Mouse (Mus musculus): Measurements from ENCODE around the gene Tex26.

Tex26 gene

DNA sequence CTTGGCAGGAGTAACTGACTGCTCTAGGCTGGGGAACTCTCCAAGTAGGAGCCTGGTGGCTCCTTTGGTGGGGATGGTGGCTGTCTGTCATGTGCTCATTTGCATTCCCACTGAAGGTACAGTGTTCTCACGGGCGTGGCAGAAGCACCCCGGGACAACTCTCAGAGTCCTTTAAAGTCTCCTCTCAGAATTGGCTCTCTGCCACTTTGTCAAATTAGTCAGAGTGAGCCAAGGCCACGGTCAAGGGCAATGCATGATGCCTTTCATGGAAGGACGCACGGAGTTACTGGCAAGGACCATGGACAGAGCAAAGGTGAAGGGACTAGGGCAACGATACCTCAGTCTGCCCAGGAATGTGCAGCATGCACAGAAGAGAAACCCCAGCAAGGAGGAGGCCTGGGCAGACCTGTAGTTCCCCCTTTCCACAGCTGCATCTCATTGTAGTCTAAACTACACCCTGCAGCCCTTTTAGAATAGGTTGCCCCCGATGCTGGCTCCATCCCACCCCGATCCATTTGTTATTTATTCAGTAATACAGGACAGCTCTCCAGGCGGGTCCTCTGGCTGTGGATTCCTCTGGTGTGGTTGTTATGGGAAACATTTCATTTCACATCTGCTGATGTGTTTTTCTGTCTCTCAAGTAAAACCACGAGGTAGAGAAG, 49.0 kb downstream of the Tex26 start:
- DNase-seq (ENCODE audit: extremely low read depth, low read depth) = no peak

DNA sequence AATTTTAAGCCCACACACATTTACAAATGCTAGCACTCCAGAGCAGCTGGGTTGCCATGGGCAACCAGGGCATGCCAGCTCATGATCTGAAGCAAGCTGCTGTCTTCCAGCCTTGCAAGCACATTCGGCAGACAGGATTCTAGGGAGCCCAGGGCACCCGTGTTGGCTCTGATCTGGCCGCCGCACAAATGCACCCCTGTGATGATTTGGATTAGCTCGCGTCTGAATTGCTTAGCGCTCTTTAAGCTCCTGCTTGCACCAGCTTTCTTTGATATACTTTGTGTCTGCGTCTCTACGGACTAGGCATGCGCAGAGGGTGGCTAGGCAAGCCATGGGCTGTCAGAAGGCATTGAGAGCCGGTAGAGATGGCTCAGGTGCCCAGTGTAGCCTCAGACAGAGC, 49.7 kb downstream of the Tex26 start:
- no peak for DNase-seq (ENCODE audit: extremely low read depth, low read depth)

DNA sequence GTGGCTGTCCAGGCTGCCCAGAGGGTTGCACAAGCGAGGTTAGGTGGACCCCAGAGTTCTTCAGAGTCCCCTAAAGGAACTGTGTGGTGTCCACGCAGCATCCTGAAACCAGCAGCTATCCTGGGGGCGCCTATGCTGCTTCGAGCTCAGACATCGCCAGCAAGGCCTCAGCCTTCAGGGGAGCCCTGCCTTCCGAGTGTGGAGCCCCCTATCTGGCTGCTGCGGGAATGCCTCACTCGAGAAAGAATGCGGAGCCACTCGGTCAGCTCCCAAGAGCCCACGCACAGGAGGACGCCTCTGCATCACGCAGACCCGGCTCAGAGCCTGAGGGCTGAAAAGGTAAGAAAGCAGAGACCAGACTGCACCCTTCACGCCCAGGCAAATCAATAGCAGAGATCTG, 50.8 kb downstream of the Tex26 start:
- DNase-seq (ENCODE audit: extremely low read depth, low read depth) = no peak

DNA sequence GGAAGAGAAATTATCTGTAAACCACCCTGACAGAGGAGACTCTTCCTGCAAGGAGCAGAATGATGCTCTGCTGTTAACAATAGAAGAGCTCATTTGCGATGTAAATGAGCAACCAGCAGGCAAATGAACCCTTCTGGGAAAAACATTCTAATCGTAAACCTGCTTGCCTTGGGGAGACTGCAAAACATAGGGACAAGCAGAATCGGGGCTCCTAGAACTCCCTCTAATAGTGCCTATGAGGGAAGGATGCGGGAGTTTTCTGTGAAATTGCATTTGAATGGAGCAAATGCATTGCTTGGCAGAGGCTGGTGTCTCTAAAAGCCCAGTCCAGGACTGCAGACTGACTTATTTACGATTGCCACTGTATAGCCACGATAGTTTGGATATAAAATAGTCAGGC, 56.2 kb downstream of the Tex26 start:
- DNase-seq (ENCODE audit: extremely low read depth, low read depth) = no peak

DNA sequence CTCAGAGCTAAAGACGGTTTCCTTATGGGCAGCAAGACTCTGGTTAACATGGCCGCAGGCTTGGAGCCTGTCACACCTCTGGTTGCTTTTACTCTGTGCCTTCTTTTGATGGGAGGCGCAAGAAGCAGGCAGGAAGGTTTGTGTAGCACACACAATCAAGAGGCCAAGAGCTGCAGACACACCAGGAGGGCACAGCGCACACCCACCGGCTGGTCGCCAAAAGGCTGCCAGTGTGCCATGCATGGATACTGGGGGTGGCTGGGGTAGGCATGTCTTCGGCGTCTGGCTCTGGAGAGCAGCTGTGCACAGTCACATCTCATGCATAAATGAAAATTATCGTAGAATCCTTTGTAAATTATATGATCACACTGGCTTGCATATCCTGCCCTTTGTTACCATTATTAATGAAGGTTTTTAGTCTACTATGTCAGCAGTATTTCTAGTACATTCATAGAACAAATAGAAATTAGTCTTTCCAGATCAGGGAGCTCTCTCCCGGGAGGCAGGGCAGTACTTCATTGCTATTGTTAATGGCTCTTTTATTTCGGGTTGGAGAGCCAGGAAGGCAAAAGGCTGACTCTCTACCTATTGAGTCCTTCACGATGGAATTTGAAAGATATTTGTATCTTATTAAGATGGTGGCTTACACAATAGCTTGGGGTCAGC, 57.1 kb downstream of the Tex26 start:
- DNase-seq (ENCODE audit: extremely low read depth, low read depth) = no peak

DNA sequence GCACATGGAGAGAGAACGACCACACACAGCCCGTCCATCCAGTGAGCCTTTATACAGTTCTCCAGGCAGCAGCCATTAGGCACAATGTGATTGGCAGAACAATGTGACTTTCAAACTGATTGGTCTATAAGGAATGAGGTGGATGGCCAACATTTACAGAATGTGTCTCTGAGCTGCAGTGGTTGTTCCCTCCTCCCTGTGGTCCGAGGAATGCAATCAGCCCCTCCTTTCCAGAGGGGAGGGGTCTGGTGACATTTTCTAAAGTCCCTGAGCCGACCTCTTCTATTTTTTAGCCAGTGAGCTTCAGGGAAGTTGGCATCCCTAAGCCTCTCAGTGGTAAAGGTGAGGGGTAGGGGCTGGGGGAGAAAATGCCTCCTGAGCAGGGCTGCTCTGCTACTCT, 60.5 kb downstream of the Tex26 start:
- no peak for DNase-seq (ENCODE audit: extremely low read depth, low read depth)

DNA sequence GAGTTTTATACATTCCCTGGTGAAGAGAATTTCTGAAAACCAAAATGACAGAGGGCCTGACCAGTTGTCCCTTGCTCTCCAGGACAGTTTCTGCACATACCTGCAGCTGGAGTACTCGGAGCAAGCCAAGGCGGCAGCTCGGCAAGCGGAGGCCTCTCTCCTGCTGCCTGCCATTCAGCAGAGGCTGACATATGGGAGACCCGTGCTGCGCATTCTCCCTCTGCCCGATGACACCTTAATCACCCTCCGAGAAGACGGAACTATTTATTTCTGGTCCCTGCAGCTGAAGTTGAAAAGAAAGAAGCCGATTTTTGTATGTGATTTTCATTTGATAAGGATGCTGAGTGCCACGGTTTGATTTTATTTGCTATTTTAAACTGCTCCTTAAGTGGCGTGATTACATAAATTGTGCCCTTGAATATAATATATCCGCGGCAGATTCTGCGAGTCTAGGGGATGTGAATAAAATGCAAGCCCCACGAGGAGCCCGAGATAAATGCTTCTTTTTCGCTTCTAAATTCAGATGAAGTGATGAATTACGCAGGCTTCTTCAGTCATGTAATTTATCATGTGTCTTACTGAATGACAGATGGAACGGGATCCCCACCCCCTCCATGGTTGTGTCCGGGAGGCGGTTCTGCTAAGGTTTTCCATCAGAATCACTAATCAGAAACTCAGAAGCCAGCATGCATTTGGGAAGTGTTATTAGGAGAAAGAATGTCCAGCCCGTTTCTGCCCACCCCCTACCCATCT, 64.1 kb downstream of the Tex26 start:
- no peak for DNase-seq (ENCODE audit: extremely low read depth, low read depth)

DNA sequence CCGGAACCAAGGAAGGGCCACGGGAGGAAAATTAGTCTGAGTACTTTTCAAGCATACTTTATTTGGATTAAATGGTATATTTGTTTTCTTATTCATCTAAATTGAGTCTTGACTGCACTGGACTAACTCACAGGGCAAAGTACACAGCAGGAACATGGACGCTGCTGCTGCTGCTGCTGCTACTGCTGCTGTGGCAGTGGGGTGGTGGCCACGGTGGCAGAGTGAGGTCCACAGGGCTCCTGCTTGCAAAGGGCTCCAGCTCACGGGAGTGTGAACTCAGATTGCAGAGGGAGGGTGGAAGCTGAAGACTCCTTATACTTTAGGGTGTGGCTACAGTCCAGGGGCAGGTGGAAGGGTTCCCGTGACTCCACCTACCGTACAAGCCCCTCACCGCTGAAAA, 65.5 kb downstream of the Tex26 start:
- no peak for DNase-seq (ENCODE audit: extremely low read depth, low read depth)

DNA sequence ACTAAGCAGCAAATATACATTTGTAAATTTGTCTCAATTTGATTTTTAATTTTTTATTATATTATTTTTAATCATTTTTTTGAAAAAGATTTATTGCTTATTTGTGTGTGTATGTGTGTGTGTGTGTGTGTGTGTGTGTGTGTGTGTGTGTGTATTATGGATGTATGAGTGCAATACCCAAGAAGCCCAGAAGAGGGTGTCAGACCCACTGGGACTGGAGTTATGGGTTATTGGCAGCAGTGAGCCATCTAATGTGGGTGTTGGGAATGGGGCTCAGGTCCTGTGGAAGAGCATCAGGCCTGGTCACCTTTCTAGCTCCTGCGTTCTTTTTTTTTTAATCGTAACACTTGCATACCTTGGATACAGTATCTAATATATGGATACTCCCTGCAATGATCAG, 66.6 kb downstream of the Tex26 start:
- no peak for DNase-seq (ENCODE audit: extremely low read depth, low read depth)

DNA sequence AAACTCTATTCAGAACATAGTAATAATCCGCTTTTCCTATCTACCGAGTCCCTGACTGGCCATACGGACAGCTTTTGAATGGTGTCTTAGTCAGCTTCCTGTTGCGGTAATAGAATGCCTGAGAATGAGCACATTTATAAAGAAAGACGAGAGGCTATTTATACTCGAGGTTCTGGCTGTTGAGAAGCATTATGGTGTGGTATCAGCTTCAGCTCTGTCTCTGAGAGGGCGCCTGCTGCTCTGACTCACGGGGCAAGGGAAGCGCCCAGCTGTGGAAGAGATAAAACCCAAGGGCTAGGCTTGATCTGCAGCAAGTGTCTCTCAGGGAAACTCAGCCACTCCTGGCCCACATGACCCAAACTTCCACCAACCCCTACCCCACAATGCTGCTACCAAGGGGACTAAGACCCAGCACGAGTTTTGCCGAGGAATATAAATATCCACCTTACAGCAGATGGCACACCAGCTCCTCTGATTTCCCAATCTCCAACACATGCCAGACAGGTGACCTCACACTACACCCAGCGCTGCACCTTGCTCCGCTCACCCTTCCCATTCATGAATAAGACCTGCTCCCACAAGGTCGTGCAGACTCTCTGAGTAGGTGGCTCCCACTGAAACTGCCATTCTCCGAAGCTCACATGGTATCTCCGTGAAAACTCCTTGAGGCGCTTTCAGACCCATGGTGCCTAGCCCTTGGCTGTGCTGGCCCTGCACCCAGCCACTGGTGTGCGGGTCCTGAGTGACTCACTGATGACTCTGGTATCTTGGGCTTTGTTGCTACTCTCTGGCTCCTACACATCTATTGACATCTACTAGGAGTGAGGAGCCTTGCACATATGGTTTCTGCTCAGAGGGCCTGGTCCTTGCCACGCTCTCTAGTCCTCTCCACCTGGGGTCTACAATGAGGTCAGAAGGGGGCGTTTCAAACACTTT, 68.9 kb downstream of the Tex26 start:
- peak; percentile 37 for DNase-seq (ENCODE audit: extremely low read depth, low read depth)

DNA sequence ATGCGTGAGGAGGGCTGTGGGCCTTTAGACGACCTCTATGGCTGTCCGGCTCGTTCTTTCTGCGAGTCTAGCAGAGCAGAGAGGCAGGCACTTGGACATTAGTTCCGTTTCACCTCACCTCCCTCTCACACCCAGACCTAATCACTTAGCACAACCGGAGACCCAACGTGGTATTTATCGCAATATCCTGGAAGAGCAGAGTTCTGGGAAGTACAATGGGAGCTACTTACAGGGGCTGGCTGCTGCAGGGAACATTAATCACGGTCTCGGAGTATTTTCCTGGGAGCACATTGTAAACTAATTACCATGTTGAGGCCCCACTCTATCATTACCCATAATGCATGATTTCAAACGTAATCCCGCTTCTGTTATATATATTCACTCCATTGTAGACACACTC, 70.9 kb downstream of the Tex26 start:
- no peak for DNase-seq (ENCODE audit: extremely low read depth, low read depth)

DNA sequence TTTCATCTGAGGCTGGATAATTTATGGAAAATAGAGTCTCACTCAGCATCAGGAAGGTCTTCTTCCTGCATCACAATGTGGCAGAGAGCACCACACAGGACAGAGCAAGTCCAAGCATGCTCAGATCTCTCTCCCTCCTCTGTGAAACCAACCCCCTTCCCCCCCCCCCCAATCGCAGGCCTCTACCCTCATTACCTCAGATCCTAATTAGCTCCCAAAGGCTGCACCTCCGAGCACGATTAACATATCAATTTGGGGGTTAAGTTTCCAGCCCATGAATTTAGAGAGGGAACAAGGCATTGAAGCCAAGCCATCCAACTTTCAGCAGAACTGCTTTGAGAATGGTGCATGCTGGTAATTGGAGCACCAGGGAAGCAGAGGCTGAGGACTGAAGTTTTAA, 73.2 kb downstream of the Tex26 start:
- DNase-seq (ENCODE audit: extremely low read depth, low read depth) = no peak

DNA sequence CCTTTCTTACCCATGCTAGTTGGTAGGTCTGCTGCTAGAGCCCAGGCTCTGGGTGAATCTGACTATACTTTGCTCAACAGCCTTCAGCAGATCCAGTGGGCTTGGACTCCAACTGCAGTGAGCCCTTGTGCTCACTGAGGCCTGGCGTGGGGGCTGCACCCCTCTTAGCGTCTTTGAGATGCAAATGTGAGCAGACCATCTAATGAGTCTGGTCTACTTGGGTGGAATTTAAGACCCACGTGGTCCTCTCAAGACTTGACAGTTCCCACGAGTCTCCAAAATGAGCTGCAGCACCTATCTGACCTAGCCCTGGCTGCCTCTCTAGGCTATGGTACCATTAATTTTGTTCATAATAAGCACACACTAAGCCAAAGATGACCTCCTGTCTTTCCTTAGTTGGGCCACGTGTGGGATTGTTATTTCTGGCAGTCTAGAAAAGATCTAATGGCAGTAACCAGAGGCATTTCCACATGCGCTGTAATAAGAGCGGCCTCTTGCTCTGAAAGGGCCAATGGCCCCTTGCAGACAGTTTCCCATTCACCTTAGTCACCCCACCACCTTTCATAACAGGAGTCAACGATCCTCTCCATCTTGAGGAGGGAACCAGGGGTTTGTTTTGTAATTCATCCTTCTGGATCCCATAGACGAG, 74.1 kb downstream of the Tex26 start:
- no peak for DNase-seq (ENCODE audit: extremely low read depth, low read depth)

DNA sequence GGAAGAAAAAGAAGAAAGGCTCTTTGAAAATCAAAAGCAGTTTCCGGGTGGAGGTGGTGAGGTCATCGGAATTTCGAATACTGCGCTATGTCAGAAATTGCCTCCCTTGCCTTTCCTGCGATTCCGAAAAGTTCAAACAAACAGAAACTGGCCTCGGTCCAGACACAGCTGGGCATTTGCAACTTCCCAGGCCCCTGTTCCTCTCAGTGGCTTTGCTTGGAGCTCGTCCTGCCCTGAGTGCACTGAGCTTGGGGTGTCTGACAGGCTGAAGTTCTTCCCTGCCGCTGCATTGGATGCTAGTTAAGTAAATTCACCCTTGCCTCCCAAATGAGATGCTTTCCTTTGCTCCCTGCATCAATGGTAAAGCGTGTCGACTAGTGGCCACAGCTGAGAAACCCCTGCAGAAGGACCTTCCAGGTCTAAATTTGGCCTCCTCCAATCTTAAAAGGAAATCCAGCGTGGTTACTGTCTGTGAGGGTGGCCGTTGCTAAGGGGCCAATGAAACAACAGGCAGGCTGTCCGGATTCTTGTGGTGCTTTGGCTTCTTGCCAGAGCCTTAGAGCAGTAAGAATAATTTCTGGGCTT, 74.7 kb downstream of the Tex26 start:
- no peak for DNase-seq (ENCODE audit: extremely low read depth, low read depth)

DNA sequence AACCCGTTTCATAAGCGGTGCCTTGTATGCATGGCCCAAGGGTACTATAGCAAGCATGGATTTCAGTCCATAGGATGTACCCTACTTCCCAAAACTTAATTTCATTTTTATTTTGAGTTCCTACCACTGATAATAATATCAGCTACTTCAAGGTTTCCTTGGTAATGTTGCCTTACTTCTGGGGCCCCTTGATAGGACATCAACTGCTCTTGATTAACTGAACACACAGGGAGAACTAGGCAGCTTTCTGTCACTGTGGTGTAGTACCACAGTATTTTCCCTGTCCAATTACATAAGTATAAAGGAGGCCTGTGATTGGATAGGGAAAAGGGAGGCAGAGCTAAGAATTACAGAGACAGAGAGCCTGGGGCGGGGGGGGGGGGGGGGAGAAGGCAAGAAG, 75.4 kb downstream of the Tex26 start:
- DNase-seq (ENCODE audit: extremely low read depth, low read depth) = peak; percentile 71

DNA sequence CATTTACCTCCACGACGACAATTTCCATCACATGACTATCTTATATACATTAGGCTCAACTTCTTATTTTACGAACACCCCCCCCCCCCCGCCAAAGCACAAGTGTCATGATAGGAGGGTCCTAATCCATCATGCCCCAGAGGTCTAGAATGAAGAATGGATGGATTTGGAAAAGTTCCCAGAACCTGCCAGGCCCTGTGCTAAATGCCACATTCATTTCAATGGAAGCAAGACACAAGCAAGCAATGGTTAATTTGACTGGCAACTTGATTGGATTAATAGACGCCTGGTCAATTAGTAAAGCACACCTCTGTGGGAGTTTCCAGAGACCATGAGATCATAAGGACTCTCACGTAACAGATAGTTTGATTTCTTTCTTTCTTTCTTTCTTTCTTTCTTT, 77.7 kb downstream of the Tex26 start:
- DNase-seq (ENCODE audit: extremely low read depth, low read depth) = no peak
